Mouse (Mus musculus) right cerebral cortex, postnatal 10 days (tissue): ENCODE results near the gene Zfp566.

Experiments
- DNase-seq, 2 experiments: peaks; one replicate each; pipeline ENCODE4 v3.0.0; 2021; ENCODE audit warnings: low spot score in 2 of 2

Zfp566 gene

GRCm38 (mm10) chr7:30053591-30053990 is 36.7 kb downstream of the Zfp566 start:
- DNase-seq = no peak

GRCm38 (mm10) chr7:30050882-30051548 is 39.3 kb downstream of the Zfp566 start, which contains the start of gene Zfp14:
TSS of gene Zfp14 (minus strand) at chr7:30051380.
- peak; percentile 94 to 95 for DNase-seq

- no peak for DNase-seq
Measured at GRCm38 (mm10) chr7:30048126-30048525, 42.2 kb downstream of the Zfp566 start.

- DNase-seq = no peak
Measured at GRCm38 (mm10) chr7:30044354-30044753, 46.0 kb downstream of the Zfp566 start.

- DNase-seq = no peak
Measured at GRCm38 (mm10) chr7:30034331-30034730, 56.0 kb downstream of the Zfp566 start.

- DNase-seq = no peak
Measured at GRCm38 (mm10) chr7:30031379-30031778, 58.9 kb downstream of the Zfp566 start.

GRCm38 (mm10) chr7:30030677-30031076 is 59.6 kb downstream of the Zfp566 start:
- no peak for DNase-seq

GRCm38 (mm10) chr7:30028572-30028971 is 61.8 kb downstream of the Zfp566 start:
- no peak for DNase-seq
